Mouse (Mus musculus) B cell, adult (primary cell): Measurements from ENCODE around the gene Btbd35f22. TPM values are rescaled to one million over a fixed set of nuclear protein-coding genes. Genes with fewer than 3 reads are reported as not detected.

Experiments used
- total RNA-seq: library from RNA; stranded (reverse); gene quantifications from 4 replicates; pipeline ENCODE4 v1.2.4, GENCODE M21; 2023; ENCODE audit not compliant: inconsistent age

The Btbd35f22 gene
- not detected in 4 replicates for total RNA-seq

DNA sequence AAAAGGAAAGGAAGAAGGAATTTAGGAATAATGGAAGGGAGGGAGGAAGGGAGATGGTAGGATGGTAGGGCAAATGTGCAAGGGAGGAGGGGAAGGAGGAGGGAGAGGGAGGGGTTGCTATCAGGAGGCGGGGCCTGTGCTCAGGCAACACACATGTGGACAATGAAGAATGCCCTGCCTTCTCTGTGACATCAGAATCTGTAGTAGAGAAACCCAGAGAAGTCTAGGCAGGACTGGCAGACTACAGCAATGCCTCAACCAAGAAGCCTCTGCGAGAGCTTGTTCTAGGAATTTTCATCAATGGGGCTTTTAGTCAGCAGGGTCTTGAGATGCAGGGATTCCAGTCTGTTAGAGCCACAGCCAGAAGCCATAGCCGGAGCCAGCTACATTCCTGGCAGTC is at the start of gene Btbd35f22:
Gene Btbd35f22 (plus strand): TSS at position 301 of the 400 bp plus-strand sequence.

Other genes with a start within 250 kb of the Btbd35f22 start
- not detected in 4 replicates for gene Gm21637, start 85.8 kb upstream of the Btbd35f22 start, total RNA-seq
- gene Btbd35f2, start 230.6 kb downstream of the Btbd35f22 start, total RNA-seq: not detected in 4 replicates